Mouse (Mus musculus) adrenal gland, adult 2 months (tissue): ENCODE measurements around the gene Cth. TPM values are rescaled to one million over a fixed set of nuclear protein-coding genes. Genes with fewer than 3 reads are reported as not detected.

Experiments used
- DNase-seq: peaks from one replicate; pipeline ENCODE4 v3.0.0; 2021
- polyA plus RNA-seq: library from polyadenylated mRNA; depleted of rRNA; stranded (reverse); fragments of >200 nt; gene quantifications from 2 replicates; pipeline ENCODE4 v1.2.3, GENCODE M21; 2012
- total RNA-seq, 2 experiments: library from RNA; stranded (reverse); gene quantifications; 2 replicates each; pipeline ENCODE4 v1.2.3; 2021

Cth gene
- total and polyA plus RNA-seq, 3 experiments = 20.1 to 39.1 (median 21.6) TPM

DNA sequence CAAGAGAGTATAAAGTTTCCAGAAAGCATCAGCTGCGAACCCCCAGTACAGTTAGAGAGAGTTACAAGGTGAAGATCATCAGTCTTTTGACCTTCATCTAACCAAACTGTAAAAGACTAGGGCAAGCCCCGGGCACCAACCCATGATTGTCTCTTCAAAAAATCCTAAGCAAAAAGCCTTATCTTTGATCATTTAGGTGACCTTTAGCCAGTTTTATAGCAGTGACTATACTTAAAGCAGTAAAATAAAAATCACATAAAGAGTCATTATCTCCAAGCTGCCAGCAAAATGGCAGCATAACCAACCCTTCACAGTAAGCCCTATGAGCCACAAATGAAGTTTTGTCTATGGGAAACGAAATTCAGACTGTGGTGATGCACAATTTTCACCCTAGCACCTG is 14.6 kb downstream of the Cth start:
- DNase-seq = no peak

DNA sequence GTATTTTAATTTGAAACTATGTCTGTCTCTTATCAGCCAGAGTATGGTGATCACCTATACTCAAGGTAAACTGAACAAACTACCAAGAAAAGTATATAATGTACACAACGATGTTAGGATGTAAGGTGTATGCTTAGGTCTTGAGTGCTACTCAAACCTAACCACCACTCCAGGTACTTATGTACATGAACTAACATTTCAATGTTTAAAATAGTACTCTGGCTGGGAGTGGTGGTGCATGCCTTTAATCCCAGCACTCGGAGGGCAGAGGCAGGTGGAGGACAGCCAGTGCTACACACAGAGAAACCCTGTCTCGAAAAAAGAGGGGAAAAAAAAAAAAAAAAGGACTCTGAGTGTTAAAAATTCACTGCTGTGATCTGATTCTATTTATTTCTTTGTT is 16.7 kb downstream of the Cth start:
- DNase-seq = no peak

DNA sequence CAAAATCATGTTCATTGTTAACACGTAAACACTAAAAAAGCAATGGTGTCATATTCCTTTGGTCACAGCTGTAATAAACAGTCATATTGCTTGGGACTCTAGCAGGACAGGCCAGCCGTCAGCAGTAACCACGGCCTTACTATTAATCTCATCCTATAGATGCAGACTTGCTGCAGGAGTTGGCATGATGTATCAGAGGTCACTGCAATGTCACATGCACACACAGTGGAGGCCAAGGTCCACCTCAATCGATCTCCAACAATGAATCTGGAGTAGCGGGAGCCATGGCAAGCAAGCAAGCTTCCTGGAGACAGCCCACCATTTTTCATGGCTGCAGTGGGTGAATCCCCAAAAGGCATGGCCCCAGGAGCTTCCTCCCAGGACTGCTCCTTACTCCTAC is 23.2 kb downstream of the Cth start:
- no peak for DNase-seq

DNA sequence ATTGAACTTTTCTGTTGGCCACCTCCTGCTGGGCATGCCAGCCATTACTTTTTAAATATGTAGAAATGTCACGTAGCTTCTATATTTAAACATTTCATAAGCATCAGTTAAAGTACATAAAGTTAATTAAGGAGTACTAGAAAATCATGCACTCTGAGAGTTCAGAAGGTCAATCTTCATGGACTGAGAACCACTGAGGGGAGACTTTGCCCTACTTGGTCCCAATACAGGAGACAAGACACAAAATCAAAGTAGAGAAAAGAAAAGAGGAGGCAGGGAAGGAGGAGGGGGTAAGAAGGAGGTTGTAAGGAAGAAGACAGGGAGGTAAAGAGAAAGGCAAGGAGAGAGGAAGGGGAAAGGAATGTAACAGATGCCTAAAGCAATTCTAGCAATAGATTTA is 24.9 kb downstream of the Cth start:
- no peak for DNase-seq

DNA sequence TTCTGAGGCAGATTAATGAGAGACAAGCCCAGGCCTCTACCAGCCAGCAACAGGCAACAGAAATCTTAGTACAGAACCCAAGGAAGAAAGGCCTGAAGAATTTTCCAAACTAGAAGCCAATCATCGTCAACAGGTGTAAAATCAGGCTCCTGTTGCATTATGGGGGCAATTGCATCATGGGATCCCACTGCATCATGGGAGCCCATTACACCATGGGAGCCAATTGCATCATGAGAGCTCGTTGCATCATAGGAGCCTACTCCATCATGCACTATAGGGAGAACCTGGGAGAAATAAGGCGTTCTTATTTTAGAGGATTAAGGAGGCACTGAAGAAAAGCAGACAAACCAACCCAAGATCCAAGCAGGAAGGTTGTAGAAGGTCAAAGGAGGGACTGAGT is 27.2 kb downstream of the Cth start:
- no peak for DNase-seq

DNA sequence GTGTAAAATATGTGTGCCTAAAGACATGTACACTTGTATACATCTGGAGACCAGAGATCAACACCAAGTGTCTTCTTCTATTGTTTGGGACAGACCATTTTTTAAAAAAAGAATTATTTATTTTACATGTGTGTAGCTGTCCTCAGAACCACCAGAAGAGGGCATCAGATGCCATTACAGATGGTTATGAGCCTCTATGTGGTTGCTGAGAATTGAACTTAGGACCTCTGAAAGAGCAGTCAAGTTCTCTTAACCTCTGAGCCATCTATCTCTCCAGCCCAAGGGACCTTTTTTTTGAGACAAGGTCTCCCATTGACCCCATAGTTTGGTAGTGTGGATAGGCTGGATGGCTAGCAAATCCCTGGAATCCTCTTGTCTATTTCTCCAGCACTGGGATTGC is 33.1 kb downstream of the Cth start:
- DNase-seq = no peak

DNA sequence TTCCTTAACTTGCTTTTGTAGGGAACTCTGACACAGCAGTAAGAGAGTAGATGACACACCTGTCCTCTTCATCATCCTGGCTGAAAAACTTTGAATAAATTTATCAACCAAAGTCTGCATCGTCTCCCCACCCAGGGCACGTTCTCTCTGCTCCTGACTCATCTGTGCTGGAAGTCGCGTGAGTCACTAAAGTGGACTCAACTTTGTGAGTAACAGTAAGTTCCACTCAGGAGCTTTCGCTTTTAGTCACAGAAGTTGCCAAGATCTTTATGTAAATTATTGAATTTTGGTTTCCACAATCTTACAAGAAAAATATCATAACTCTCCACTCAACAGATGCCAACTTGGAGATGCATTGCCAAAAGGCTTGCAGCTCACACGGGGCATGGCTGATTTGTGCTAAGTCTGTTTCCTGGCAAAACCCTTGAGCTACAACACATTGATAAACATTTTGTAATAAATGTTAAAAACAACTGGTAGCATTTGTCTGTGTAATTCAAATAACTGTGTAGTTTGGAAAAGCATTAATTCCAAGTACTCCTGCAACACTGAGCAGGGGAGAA is 40.7 kb downstream of the Cth start:
- peak; percentile 60 for DNase-seq

DNA sequence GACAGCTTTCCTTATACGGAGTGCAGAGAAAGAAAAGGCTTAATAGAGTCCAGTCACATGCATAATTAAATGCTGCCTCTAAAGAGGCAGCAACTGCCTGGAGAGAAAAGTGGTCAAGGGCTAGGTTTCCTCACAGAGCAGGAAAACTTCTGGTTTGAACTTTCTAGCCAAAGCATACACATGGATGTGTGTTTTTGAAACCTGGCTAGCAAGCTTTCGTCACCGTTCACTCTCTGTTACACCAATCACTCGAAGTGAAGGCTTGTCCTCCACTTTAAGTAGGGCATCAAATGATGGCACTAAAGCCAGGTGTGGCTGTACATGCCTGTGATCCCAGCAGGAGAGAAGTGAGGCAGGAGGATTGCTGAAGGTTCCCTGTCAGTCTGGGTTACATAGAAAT is 41.8 kb downstream of the Cth start:
- DNase-seq = no peak

DNA sequence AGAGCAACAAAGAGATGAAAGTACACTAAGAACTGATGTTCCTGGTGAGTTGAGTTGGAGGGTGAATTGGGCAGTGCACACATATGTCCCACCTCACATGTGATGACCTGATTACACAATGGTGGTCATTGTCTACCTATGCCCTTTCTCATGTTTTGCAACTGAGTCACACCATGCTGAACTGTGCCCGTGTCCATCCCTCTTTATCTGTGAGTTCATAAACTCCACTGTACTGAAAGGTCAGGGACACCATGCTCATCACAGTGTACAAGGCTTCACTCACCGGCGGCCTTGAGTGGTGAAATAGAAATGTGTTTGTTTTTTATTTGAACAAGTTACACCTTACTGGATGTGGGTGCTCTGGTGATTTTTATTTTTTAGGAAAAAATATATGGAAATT is 42.9 kb downstream of the Cth start:
- DNase-seq = peak; percentile 74

DNA sequence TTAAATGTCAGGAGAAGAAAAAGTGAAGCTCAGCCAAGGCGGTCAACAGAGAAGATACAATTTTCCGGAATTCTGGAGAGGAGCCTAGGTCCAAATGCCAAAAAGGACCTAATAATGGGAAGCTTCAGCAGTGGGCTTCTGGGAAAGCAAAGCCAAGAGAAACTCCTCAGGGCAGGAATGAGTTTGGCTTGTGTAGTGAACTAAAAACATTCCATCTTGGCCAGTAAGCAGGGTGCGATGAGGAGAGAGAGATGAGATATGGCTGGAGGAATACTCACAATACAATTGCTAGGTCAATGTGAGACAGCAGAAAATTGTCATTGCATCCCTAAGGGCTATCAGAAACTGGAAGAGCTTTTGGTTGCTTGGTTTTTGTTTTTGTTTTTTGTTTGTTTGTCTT is 43.9 kb downstream of the Cth start:
- DNase-seq = no peak

DNA sequence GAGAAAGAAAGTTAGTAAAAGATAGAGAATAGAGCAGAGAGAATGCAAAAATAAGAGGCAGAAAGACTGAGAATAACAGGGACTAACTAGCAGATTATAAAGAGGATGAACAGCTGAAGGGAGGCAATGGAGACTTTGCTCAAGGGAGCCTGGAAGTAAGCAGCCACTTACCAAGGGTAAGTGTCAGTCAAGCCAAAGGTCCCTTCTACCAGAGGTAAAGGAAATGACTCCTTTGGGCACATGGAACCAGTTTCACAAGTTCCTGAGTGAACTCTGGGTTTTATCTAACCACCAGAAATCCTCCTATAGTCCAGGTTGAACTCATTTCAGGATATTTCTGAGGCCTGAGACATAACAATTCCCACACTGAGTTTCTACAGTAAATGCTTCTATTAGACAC is 47.0 kb downstream of the Cth start:
- DNase-seq = no peak

DNA sequence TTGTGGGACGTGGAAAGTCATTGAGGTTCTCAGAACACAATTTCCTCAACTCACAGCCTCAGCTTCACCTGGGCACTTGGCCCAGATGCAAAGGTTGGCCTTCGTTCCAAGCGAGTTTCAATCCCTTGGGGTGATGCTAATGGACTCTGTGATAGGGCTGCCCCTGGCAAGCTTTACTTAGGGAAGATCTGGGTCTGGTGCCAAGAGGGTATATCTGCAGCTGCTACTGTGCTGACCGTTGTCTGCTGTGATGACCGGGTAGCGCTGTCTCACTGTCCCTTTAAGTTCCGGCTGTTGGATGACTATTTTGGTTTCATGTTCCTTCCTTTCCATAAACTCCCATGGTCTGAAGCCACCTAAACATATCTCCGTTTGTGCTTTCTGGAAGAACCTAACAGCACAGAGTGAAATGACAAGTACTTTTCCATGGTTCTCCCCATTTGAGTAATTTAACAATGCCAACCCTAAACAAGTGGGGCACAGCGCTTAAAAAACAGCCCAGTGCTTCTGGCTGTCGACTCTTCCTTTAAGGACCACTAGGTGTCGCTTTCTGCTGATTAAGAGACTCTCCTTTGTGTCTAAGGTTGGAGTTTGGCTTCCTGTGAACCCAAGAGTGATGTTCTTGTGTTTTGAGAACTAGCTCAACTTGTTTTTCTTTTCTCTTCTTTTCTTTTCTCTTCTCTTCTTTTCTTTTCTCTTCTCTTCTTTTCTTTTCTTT is 48.3 kb downstream of the Cth start:
- DNase-seq = peak; percentile 56

DNA sequence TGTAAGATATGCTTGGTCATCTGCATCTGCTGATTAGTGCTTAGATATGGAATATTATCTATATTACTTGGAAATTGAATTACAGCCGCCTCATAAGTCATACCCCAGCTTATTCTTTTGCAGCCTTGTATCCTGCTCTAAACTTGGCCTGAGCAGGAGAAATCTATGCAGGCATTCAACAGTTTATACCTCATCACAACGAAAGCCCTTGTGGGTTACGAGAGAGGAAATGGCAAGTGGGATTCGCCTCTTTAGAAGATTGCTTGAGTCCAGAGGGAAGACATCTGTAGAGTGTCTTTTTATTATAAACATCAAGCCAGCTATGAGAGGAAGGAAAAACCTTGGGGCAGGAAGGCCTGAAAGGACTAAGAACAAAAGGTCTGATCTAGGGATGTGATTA is 52.0 kb downstream of the Cth start:
- no peak for DNase-seq

DNA sequence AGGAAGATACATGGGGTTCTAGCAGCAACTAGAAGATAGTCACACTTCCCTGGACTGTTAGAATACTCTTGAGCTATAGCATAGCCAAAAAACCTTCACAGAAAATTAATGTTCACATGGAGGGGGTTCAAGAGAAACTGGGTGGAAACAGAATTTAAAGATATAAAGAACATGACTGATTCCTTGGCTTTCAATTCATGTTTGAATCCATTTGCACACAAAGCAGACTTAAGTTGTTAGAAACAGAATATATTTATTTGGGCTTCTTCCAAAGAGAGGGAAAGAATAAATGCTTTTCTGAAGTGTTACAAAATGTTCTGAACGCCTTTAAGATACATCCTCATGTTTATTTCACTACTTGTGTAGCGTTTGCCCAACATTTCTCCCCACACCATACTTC is 57.0 kb downstream of the Cth start:
- DNase-seq = no peak

DNA sequence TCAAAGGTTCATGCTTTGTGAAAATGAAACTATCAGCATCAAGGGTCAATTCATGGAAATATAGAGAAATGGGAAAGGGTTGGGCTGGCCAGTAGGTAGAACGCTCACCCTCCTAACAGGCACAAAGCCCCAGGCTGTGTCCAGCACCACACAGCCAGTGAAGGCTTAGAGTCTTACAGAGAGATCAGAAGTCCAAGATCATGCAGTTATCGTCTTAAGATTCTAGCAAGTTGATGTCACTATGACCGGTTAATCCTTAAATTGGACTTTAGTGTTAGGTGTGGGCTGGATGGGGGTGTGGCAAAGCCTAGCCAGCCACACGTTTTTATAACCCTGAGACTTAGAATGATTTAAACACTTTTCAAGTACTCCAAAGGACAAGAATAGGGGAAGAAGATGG is 58.6 kb downstream of the Cth start:
- DNase-seq = no peak

DNA sequence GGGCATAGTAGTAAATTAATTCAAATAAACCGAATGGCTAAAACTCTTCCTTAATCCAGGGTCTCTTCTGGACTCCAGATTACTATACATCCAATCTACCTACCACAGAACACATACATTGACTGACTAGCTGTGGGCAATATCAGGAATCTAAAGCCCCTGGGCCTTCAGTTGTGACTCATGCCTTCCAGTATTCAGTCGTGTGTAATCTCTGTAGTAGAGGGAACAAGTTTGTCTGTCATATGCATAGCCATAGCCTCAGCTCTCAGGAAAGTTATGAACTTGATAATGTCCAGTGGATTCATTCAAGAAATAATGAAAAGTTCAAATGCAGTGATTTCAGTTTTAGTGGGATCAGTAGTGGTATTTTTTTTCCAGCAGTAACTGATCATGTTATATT is 59.0 kb downstream of the Cth start:
- DNase-seq = no peak

DNA sequence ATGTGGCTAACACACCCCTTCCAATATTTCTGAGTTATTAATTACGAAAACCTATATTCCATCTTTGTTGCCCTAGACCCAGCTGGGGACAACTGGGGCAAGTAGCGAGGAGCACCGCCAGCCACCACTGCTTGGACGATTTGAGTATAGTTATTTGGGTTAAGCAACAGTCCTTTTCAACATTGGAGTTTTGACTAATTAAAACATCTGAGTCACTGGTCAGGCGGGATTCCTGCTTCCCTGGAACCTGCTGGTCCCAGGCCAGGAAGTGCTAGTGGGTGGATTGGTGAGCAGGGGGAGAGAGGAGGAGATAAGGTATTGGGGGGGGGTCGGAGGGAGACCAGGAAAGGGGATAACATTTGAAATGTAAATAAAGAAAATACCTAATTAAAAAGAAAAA is 59.4 kb downstream of the Cth start:
- DNase-seq = no peak

DNA sequence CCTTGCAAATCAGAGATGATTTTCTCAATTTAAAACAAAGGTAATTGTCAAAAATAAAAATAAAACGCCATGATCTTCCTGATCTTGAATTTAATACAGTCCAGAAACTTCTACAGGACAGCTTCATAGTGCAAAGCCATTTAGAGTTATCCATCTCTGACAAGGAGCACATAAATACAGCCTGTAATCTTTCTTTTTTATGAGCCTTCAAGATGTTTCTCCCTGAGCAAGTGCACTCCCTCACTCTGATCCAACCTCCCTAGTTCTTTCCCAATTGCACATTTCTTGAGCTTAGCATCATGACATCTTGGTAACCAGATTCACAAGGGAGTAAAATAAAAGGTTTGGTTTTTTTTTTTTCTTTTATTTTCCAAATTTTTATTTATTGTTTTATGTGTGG is 72.1 kb downstream of the Cth start:
- DNase-seq = no peak

DNA sequence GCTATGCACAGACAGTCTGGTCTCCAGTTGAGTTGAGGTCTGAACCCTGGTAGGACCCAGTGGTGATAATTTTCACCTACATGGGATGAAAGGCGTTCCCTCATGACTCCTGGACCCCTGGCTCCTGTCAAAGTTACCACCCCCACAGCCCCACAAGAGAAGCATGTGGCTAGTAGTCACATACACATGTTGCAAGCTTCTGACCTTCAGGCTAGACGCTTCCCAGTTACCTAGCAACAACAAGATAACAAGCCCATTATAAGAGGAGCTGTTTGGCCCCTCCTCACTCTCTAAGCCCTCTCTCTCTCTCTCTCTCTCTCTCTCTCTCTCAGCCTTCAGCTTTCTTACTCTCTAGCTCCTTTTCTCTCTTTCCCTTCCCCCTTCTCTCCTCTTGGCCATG is 76.4 kb downstream of the Cth start:
- peak; percentile 53 for DNase-seq

DNA sequence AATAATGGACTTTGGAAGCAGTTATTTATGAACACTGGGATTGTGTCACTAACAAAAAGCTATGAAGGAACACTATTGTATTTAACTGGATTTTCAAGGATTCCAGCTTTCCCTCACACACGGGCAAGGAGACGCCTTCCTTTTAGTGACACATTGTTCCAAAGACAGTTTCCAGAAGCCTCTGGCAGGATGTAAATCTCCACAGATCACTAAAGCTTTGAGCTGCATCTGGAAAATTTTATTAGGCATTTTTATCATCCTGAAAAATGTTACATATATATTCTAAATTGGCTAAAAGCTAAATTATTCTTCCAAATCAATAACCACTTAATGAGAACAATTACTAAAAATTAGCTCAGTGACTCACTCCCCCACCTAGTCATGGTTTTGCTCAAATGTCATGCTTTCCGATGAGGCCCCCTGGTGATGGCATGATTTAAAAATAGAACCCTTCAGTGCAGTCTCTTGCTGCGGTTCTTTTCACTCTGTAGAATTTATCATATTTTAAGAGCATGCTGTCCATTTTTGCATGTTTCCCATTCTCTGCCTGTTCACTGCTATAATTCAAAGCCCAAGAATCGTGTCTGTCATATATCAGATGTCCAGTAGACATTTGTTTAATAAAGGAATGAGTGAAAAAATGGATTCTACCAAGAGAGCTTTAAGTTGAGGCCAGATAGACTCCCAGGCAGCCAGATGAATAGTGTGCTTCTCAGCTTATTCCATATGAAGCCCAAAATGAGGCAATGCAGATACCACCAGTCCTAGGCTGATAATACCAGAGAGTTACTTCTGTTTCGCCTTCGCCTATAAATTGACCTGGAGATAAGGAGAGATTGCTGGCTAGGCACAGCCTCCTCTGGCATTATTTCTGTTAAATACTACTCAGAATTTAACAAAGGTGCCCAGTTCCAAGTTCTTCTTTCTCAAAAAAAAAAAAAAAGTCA is 77.3 kb downstream of the Cth start:
- DNase-seq = no peak
